Mouse (Mus musculus) lung, adult 2 months (tissue): ENCODE results near the gene Kank1.

Experiments used
- CTCF ChIP-seq: fragments of 200-500 bp; IDR thresholded peaks from 2 replicates; pipeline ENCODE4 v1.5.1; 2011; ENCODE audit warnings: mild to moderate bottlenecking, low read length, control low read depth; ENCODE audit not compliant: insufficient read depth
- POLR2A ChIP-seq: fragments of 200-500 bp; IDR thresholded peaks from 2 replicates; pipeline ENCODE4 v1.6.1; 2011; ENCODE audit warnings: low read depth, mild to moderate bottlenecking, control low read depth, low read length, borderline replicate concordance; ENCODE audit errors: extremely low read depth

DNA sequence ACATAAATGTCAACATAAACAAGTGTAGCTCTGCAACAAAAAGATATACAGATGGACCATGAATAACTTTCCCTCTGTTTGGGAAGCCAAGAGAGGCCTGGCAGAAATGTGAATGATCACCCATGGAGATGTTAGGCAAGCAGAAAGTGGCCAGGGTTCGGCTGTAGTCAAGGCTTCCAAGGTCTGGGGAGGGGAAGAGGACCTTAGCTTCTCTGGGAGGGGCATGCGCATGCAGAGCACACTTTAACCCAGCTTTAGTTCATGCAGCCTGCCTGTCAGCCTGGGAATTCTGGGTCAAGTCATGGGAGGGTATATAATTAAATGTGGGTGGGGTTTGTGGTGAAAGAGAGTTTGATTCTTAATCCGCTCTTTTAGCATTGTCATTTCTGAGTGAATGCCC is 180.9 kb downstream of the Kank1 start:
- TF ChIP-seq CTCF, result no peak
- no peak for TF ChIP-seq POLR2A
